Mouse (Mus musculus) heart, adult 2 months (tissue): ENCODE measurements at regions not wholly inside any gene's neighbourhood (a gene's known extent, or its start where the extent isn't known, plus 50 kb on each side); places are given as distances from the start of the nearest gene placed in this dataset.

Experiments
- DNase-seq, 2 experiments: peaks; one replicate each; pipeline ENCODE4 v3.0.0; 2021
- H3K27ac ChIP-seq: fragments of 200-600 bp; 2 replicates; pipeline ENCODE4 v1.8.1; 2022
- H3K27me3 ChIP-seq: fragments of 200-500 bp; 2 replicates; pipeline ENCODE4 v1.6.1; 2012; ENCODE audit warnings: mild to moderate bottlenecking, low read length, inconsistent platforms, mixed read lengths; ENCODE audit not compliant: control insufficient read depth, insufficient read depth
- H3K36me3 ChIP-seq: fragments of 200-500 bp; 2 replicates; pipeline ENCODE4 v1.6.1; 2012; ENCODE audit warnings: low read length, inconsistent platforms; ENCODE audit not compliant: control insufficient read depth, insufficient read depth
- H3K4me1 ChIP-seq: fragments of 200-500 bp; 2 replicates; pipeline ENCODE4 v1.6.1; 2011; ENCODE audit warnings: low read length; ENCODE audit not compliant: control insufficient read depth, insufficient read depth
- H3K4me3 ChIP-seq: fragments of 200-600 bp; 2 replicates; pipeline ENCODE4 v1.8.1; 2022
- H3K79me2 ChIP-seq: fragments of 200-500 bp; replicated peaks from 2 replicates; pipeline ENCODE4 v1.6.1; 2012; ENCODE audit warnings: mild to moderate bottlenecking, inconsistent platforms, low read length, moderate library complexity, mixed read lengths; ENCODE audit not compliant: control insufficient read depth, insufficient read depth
- H3K9ac ChIP-seq: fragments of 200-500 bp; 2 replicates; pipeline ENCODE4 v1.6.1; 2012; ENCODE audit warnings: low read depth, mild to moderate bottlenecking, control low read depth, inconsistent platforms, low read length, mixed read lengths
- CTCF ChIP-seq: fragments of 200-600 bp; IDR thresholded peaks from 2 replicates; pipeline ENCODE4 v1.8.1; 2022; ENCODE audit warnings: antibody characterized with exemption, mild to moderate bottlenecking, moderate library complexity
- EP300 ChIP-seq: fragments of 200-500 bp; IDR thresholded peaks from 2 replicates; pipeline ENCODE4 v1.6.1; 2011; ENCODE audit warnings: low read depth, low read length, control low read depth; ENCODE audit not compliant: insufficient read depth
- POLR2A ChIP-seq: fragments of 200-500 bp; IDR thresholded peaks from 2 replicates; pipeline ENCODE4 v1.6.1; 2011; ENCODE audit warnings: mild to moderate bottlenecking, low read depth, low read length, control low read depth; ENCODE audit not compliant: insufficient read depth
- WGBS: fragments of 180-500 bp; shearing (Covaris S2); methylation state at CpG from one replicate; pipeline ENCODE4 v1.1.7; 2018; 5-methylcytosine and 5-hydroxymethylcytosine counted together
- intact Hi-C: fragments of 180-260 bp; cut with DNase I; formaldehyde crosslinking; loops from one replicate; pipeline ENCODE4 v1.15.1; 2025

DNA sequence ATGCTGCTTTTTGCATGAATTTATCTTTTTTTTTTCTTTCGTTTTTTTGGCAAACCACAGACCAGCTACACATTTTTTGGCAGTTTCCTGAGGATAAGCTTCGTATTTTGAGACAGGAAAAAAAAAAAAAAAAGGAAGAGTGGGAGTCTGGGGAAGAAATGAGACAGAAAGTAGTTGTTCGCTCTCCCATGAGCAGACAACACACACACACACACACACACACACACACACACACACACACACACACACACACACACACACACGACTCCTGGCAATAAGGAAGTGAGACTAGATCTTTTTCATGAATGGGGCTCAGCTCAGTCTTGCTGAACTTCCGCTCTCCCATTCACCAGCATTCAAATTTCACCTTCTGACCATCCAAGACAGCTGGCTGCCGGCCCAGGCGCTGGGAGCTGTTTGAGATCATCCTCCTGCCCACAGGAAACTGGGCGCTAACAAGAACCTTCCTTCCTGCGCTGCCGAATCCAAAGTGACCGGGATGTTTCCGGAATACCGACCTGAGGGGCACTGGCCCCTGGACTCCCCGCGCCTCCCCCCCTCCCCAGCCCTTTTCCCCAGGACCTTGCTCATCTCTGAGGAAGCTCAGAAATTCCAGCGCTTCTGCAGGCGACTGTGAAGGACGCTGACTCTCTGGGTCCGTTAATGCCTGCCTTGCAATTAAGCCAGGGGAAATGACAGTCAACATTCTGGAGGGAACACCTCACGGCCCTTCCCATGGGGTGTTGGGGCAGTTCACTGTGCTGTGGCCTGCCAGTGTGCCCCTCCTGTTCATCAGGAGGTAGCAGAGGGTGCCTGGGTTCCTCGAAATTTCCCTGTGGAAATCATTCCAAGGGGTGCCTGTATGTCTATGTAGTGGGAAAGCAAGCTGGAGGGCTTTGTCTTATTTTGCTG, 114.2 kb upstream of the Ccnd2 start:
- intact Hi-C loops = no loop called here
- TF ChIP-seq POLR2A = no peak
- TF ChIP-seq CTCF = no peak
- peak; percentile 35; the same call in 1 of the 2 replicates for TF ChIP-seq EP300

DNA sequence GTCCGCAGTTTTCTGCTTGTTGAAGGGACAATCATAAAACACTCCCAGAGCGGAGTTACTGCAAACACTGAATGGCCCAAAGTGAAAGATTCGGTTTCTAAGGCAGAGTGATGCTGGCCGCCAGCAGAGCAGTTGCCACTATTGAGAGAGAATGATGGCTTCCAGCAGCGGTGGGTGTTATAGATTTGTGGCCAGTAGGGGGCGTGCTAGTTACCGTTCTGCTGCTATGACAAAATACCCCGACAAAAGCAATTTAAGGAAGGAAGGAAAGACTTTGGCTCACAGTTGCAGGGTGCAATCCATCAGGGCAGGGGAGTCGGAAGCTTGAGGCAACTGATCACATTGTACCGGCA, 114.8 kb upstream of the Ccnd2 start:
- H3K4me1 ChIP-seq = no peaks in the 10 kb centered on the region; the same call in 1 of the 2 replicates
- TF ChIP-seq POLR2A (no peak), EP300 (no peak), CTCF (peak; percentile 61)
- no peak for DNase-seq
- no peak overlapping the region for H3K9ac ChIP-seq
- intact Hi-C loops = no loop called here
- no peaks in the 10 kb centered on the region for H3K79me2 ChIP-seq
- WGBS = 37% methylated on average over 10 of the region's 10 CpGs
- no peaks in the 10 kb centered on the region for H3K36me3 ChIP-seq
- no peaks in the 10 kb centered on the region for H3K27me3 ChIP-seq
- H3K4me3 ChIP-seq = no peak overlapping the region; the same call in 1 of the 2 replicates
- H3K27ac ChIP-seq = no peak overlapping the region

More for the DNA sequence above, 114.2 kb upstream of the Ccnd2 start:
- Histone ChIP-seq H3K9ac (peak overlapping the region; percentile 35; the same call in 1 of the 2 replicates), H3K27ac (peak overlapping the region; percentile 28; the same call in 1 of the 2 replicates), H3K79me2 (no peaks in the 10 kb centered on the region), H3K4me3 (peak overlapping the region; percentile 30; the same call in 1 of the 2 replicates), H3K4me1 (no peaks in the 10 kb centered on the region; the same call in 1 of the 2 replicates), H3K36me3 (no peaks in the 10 kb centered on the region), H3K27me3 (no peaks in the 10 kb centered on the region)
- peak; percentile 77 to 87 for DNase-seq
- WGBS = 5% methylated on average over 21 of the region's 21 CpGs

DNA sequence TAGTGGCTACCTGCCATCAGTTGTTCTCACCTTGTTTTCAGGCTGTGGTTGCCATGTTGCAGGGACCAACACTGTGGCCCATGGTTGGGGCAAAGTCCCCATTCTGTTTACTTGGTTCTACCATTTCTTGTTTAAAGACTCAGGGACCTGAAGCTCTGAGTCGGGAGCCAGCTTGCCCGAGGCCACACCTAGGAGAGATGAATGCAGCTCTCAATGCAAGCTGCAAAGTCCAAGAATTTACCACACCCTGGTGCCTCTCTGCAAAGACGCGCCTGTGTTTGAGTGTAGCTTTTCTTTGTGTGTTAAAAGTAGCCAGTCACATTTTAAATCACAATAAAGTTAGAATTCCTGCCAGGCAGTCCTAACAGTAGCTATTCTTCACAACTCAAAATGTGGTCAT, 117.0 kb upstream of the Ccnd2 start:
- Histone ChIP-seq H3K4me1 (no peaks in the 10 kb centered on the region; the same call in 1 of the 2 replicates), H3K27ac (no peak overlapping the region), H3K4me3 (no peak overlapping the region), H3K36me3 (no peaks in the 10 kb centered on the region), H3K9ac (no peak overlapping the region), H3K27me3 (no peaks in the 10 kb centered on the region), H3K79me2 (no peaks in the 10 kb centered on the region)
- WGBS = 87% methylated on average over 4 of the region's 4 CpGs
- intact Hi-C loops = no loop called here
- no peak for DNase-seq
- TF ChIP-seq EP300 (no peak), CTCF (no peak), POLR2A (no peak)

- Histone ChIP-seq H3K4me3 (no peak overlapping the region), H3K9ac (no peak overlapping the region), H3K36me3 (no peaks in the 10 kb centered on the region), H3K27ac (no peak overlapping the region), H3K27me3 (no peaks in the 10 kb centered on the region), H3K4me1 (no peaks in the 10 kb centered on the region; the same call in 1 of the 2 replicates), H3K79me2 (no peaks in the 10 kb centered on the region)
- intact Hi-C loops = no loop called here
- WGBS = 83% methylated on average over 7 of the region's 7 CpGs
- DNase-seq = no peak
- TF ChIP-seq POLR2A (no peak), CTCF (no peak), EP300 (no peak)
Measured at GRCm38 (mm10) chr6:127269525-127270044, 117.6 kb upstream of the Ccnd2 start.

GRCm38 (mm10) chr6:127270774-127271173, 118.8 kb upstream of the Ccnd2 start:
- TF ChIP-seq POLR2A (no peak), CTCF (no peak), EP300 (no peak)
- DNase-seq = no peak
- Histone ChIP-seq H3K36me3 (no peaks in the 10 kb centered on the region), H3K27me3 (no peaks in the 10 kb centered on the region), H3K79me2 (no peaks in the 10 kb centered on the region), H3K4me3 (no peak overlapping the region), H3K4me1 (peaks cover 2% of the 10 kb centered on the region; the same call in 1 of the 2 replicates), H3K27ac (no peak overlapping the region), H3K9ac (no peak overlapping the region)
- WGBS = 91% methylated on average over 9 of the region's 9 CpGs
- intact Hi-C loops = no loop called here

DNA sequence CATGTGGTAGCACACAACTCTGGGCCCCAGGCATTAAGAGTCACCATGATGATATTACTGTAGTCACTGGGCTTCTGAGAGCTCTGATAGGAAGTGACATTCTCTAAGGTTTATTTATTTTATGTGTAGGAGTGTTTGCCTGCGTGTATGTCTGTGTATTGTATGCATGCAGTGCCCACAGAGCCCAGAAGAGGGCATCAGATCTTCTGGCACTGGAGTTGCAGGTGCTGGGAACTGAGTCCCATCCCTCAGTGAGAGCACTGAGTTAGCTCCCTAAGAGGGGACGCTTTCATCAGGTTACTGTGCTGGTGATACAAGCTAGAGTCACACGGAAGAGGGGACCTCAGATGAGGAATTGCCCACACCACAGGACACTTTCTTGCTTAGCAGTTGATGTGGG, 119.4 kb upstream of the Ccnd2 start:
- Histone ChIP-seq H3K36me3 (no peaks in the 10 kb centered on the region), H3K4me3 (no peak overlapping the region), H3K27ac (no peak overlapping the region), H3K79me2 (no peaks in the 10 kb centered on the region), H3K27me3 (no peaks in the 10 kb centered on the region), H3K4me1 (peaks cover 2% of the 10 kb centered on the region; the same call in 1 of the 2 replicates), H3K9ac (no peak overlapping the region)
- TF ChIP-seq POLR2A = no peak
- TF ChIP-seq CTCF = peak; percentile 8; the same call in 1 of the 2 replicates
- intact Hi-C loops = no loop called here
- DNase-seq = no peak
- 95% methylated on average over 3 of the region's 3 CpGs for WGBS
